Mouse (Mus musculus): Measurements from ENCODE around the gene Rab3d. TPM values are rescaled to one million over a fixed set of nuclear protein-coding genes. Genes with fewer than 3 reads are reported as not detected.
A peak's percentile ranks its signal among the peaks of the same experiment; 100 is the strongest.

The Rab3d gene
- polyA plus RNA-seq, 1 experiment from 2014 or later: 22.1 TPM

DNA sequence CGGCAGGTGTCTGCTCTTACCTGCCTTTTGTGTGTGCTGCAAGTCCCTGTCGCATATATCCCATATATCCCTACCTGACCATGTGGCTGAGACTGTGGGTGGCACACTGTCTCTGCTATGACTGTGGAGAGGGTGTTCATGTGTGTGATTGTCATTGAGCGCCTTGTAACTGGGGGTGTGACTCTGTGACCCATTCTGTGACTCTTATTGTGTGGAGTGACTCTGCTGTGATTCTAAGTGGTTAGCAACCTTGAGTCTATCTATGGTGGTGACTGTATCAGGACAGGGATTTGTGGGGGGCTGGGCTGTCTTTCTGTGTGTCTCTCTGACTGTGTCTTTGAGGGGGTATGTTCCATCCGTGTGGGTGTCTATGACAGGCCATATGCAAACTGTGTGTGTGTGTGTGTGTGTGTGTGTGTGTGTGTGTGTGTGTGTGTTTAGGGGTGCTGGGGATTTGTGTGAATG is 19.8 kb upstream of the Rab3d start:
- H3K27me3 ChIP-seq: no peaks in the 10 kb centered on the region
- ATAC-seq (no peak), DNase-seq (ENCODE audit: low read depth, low spot score) (no peak)
- POLR2A ChIA-PET: no interaction called here
- in situ Hi-C loops (cut with MboI; ENCODE audit: low pct_unique_long_range_greater_than_20kb): no loop called here
- no peak for TF ChIP-seq CTCF (IDR thresholded peaks at IDR 0.05)
- CTCF ChIA-PET: no interaction called here

- DNase-seq (ENCODE audit: low read depth, low spot score) (peak; percentile 77), ATAC-seq (peak; percentile 94)
- no peak for TF ChIP-seq CTCF (IDR thresholded peaks at IDR 0.05)
- H3K27me3 ChIP-seq: no peaks in the 10 kb centered on the region
- ChIA-PET CTCF (no interaction called here), POLR2A (no interaction called here)
- in situ Hi-C loops (cut with MboI; ENCODE audit: low pct_unique_long_range_greater_than_20kb): no loop called here
Observed at GRCm38 (mm10) chr9:21936692-21937570, 18.9 kb upstream of the Rab3d start, which contains the start of gene Plppr2. Gene Plppr2 (plus strand): TSS chr9:21937033.

DNA sequence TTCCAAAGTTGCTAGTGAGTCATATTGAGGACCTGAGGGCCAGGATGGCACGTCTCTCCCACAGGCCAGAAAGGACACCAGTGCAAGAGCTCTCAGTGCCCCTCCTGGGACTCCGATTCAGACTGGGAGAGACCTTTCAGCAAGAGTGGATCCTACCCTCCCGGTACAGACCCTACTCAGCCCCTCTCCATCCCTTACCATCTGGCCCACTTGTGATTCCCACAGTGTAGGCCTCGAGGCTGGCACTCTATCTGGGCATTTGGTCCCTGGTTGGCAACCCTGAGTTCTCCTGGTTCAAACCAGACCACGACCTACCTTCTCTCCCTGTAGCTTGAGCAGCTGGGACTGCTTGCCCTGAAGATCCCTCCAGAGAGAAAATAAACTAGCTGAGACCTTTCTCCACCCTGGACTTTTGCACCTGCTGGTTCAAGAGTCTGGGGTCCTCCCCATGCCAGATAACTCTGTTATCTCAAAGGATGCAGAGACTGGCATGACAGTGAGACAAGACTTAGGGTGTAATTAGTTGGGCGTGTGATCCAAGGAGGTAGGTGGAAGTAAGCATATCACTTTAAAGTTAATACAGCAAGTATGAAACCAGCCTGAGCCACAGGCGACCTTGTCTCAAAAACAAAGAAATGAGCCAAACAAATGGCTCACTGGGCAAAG is 17.6 kb upstream of the Rab3d start:
- ChIA-PET POLR2A (no interaction called here), CTCF (no interaction called here)
- H3K27me3 ChIP-seq: no peaks in the 10 kb centered on the region
- in situ Hi-C loops (cut with MboI; ENCODE audit: low pct_unique_long_range_greater_than_20kb): no loop called here
- ATAC-seq: no peak
- no peak for TF ChIP-seq CTCF (IDR thresholded peaks at IDR 0.05)
- DNase-seq (ENCODE audit: low read depth, low spot score): no peak

- ChIA-PET POLR2A (no interaction called here), CTCF (no interaction called here)
- no peaks in the 10 kb centered on the region for H3K27me3 ChIP-seq
- TF ChIP-seq CTCF (IDR thresholded peaks at IDR 0.05): no peak
- in situ Hi-C loops (cut with MboI; ENCODE audit: low pct_unique_long_range_greater_than_20kb): no loop called here
- ATAC-seq (no peak), DNase-seq (ENCODE audit: low read depth, low spot score) (no peak)
Observed at GRCm38 (mm10) chr9:21934021-21934420, 16.0 kb upstream of the Rab3d start.

- ChIA-PET CTCF (interaction anchor here (1.5 kb wide), 1 partner anchor 180 kb away, joined by 3 read pairs; no protein-coding TSS in a partner anchor), POLR2A (no interaction called here)
- in situ Hi-C loops (cut with MboI; ENCODE audit: low pct_unique_long_range_greater_than_20kb): no loop called here
- ATAC-seq (no peak), DNase-seq (ENCODE audit: low read depth, low spot score) (no peak)
- no peak for TF ChIP-seq CTCF (IDR thresholded peaks at IDR 0.05)
- H3K27me3 ChIP-seq: no peaks in the 10 kb centered on the region
Observed at GRCm38 (mm10) chr9:21932445-21933137, 14.6 kb upstream of the Rab3d start.

DNA sequence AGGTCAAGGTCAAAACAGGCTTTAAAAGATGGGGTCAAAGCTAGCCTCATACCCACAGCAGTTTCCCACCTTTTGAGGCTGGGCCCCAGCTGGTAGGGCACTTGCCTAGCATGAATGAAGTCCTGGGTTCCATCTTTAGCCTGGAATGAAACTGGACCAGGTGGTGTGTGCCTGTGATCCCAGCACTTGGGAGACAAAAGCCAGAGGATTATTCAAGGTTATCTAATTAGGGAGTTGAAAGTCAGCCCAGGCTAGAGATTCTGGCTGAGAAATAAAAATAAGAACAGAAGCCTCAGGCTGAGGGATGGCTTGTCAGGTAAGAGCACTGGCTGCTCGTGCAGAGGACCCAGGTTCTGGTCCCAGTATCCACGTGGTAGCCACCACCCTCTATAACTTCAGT is 14.0 kb upstream of the Rab3d start:
- ChIA-PET CTCF (interaction anchor here (1.5 kb wide), 1 partner anchor 179 kb away, joined by 3 read pairs; no protein-coding TSS in a partner anchor), POLR2A (no interaction called here)
- in situ Hi-C loops (cut with MboI; ENCODE audit: low pct_unique_long_range_greater_than_20kb): no loop called here
- no peak for ATAC-seq
- no peaks in the 10 kb centered on the region for H3K27me3 ChIP-seq
- no peak for DNase-seq (ENCODE audit: low read depth, low spot score)
- no peak for TF ChIP-seq CTCF (IDR thresholded peaks at IDR 0.05)

DNA sequence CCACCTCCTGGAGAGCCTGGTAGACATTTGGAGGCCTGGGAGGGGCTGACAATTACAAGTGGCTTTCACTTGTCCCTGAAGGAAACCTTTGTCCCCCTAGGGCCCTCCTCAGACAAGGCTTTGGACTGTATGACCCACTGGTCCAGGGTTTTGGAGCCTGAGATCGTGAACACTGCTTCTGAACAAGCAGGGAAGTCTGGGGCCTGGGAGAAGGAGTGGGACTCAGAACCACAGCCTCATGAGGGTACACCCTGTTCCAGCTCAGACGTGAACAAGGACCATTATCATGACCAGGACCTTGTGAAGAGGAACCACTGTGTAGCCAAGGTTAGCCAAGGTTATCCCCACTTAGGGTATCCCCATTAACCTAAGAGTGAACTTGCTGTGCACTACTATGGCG is 11.2 kb upstream of the Rab3d start:
- no peak for TF ChIP-seq CTCF (IDR thresholded peaks at IDR 0.05)
- DNase-seq (ENCODE audit: low read depth, low spot score): no peak
- ATAC-seq: no peak
- no peaks in the 10 kb centered on the region for H3K27me3 ChIP-seq
- ChIA-PET POLR2A (no interaction called here), CTCF (interaction anchor here (1.0 kb wide), 1 partner anchor 84 kb away, joined by 3 read pairs; no protein-coding TSS in a partner anchor)
- in situ Hi-C loops (cut with MboI; ENCODE audit: low pct_unique_long_range_greater_than_20kb): no loop called here

DNA sequence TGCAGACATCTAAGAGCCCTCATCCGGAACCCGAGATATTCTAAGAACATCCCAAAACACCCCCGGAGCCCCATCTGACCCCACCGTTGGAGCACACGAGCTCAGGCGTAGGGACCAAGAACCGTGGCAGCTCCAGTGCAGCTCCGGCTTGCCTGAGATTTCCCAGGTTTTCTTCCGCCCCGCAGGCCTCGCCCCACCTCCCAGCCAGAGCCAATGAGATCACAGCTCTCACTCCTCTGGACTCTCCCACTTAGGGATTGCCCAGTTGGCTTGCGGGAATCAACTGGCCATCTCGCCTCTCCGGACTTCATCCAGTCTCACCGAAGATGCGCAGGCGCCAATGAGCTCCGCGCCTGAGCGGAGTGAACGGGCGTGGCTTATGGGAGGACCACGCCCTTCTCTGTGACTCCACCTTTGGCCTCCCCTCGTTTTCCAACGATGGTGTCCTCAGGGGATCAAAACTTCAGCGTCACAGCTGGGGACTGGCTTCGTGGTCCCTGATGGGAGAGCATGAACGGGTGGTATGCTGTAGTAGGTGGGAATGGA is 9.3 kb upstream of the Rab3d start, which contains the start of the genes Ccdc159 and Tmem205:
TSS of gene Ccdc159 (plus strand) at position 264 of the 546 bp plus-strand sequence.
TSS of gene Tmem205 (minus strand) at position 349 of the 546 bp plus-strand sequence.
- CTCF ChIA-PET: interaction anchor here (0.9 kb wide), 1 partner anchor 18 kb away, joined by 3 read pairs; no protein-coding TSS in a partner anchor
- no peaks in the 10 kb centered on the region for H3K27me3 ChIP-seq
- peak; percentile 88 for DNase-seq (ENCODE audit: low read depth, low spot score)
- in situ Hi-C loops (cut with MboI; ENCODE audit: low pct_unique_long_range_greater_than_20kb): no loop called here
- peak; percentile 93 for ATAC-seq
- POLR2A ChIA-PET: no interaction called here
- no peak for TF ChIP-seq CTCF (IDR thresholded peaks at IDR 0.05)

DNA sequence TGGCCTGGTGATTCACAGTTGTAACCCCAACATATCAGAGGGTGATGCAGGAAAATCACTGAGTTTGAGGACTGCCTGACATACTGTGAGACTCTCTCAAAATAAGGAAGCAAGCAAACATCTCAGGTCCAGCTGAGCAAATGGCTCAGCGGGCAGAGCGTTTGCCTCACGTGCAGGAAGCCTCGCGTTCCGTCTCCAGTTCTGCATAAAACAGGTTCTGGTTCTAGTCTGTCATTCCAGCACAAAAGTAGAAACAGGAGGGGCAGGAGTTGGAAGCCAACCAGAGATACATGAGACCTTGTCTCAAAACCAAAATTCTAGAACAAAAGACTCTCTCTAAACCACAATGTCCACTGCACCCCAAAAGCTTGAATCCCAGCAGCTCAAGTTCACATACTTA is 8.8 kb upstream of the Rab3d start:
- in situ Hi-C loops (cut with MboI; ENCODE audit: low pct_unique_long_range_greater_than_20kb): no loop called here
- ATAC-seq: no peak
- POLR2A ChIA-PET: no interaction called here
- no peak for TF ChIP-seq CTCF (IDR thresholded peaks at IDR 0.05)
- no peak for DNase-seq (ENCODE audit: low read depth, low spot score)
- CTCF ChIA-PET: interaction anchor here (0.9 kb wide), 1 partner anchor 18 kb away, joined by 3 read pairs; no protein-coding TSS in a partner anchor
- H3K27me3 ChIP-seq: no peaks in the 10 kb centered on the region

DNA sequence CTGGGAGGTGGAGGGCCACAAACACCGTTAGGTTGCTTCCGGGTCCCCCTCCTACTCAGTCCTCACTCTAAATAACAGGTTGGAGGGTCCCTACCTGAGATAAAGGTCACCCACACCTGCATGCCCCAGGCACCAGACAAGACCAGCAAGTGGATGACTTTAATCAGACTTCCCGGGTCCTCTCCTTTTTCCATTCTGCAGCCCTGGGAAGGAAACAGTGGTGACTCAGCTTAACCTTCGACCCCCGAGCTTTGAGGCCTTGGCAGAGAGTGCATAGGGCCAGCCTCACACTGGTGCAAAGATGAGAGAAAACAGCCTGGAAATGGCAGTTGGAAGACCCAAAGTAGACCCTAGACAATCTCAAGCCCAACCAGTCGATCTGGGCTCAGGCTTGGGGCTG is 8.2 kb upstream of the Rab3d start:
- ATAC-seq (no peak), DNase-seq (ENCODE audit: low read depth, low spot score) (no peak)
- in situ Hi-C loops (cut with MboI; ENCODE audit: low pct_unique_long_range_greater_than_20kb): no loop called here
- ChIA-PET CTCF (no interaction called here), POLR2A (no interaction called here)
- H3K27me3 ChIP-seq: no peaks in the 10 kb centered on the region
- no peak for TF ChIP-seq CTCF (IDR thresholded peaks at IDR 0.05)
